Mouse (Mus musculus) ES-Bruce4 (cell line): ENCODE data around the gene BC029722.

Experiments used
- CTCF ChIP-seq: IDR thresholded peaks from one replicate; pipeline ENCODE4 v1.8.1; 2011; ENCODE audit warnings: low read depth, low read length
- EP300 ChIP-seq: IDR thresholded peaks from 2 replicates; pipeline ENCODE4 v1.6.1; 2011; ENCODE audit warnings: low read depth, low read length; ENCODE audit not compliant: insufficient read depth

GRCm38 (mm10) chr2:155816179-155816578 is 3.0 kb downstream of the BC029722 start:
- TF ChIP-seq CTCF (no peak), EP300 (no peak)
